ENCODE assay signal across 24 mouse cellular contexts in the genomic region with DNA sequence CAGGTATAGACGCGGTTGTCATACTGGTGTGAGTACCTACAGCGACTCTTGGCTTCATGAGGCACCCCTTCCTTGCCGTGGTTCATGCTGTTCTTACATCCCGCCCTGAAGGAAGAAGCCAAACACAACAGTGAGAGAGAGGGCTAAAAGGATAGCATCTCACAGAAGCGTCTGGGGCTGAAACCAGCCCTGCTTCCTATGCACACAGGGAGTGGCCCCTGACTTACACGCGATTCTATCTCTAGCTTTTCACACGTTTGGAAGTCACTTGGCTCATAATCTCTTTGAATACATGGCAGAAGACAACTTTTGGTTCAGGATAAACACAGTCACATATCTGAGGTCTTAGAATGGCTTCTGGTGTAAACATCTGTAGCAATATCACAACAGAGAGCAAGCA. TPM values are rescaled to one million over a fixed set of nuclear protein-coding genes. Genes with fewer than 3 reads are reported as not detected.
DNase-seq lines count a peak whose midpoint lies in the region; ATAC-seq and TF ChIP-seq lines count a peak whose summit lies in the region.
"Had no signal": no experiment of that assay in that cellular context is flagged by ENCODE, and none has a peak within 500 bp of the region (broad histone marks: within the 10 kb centered on the region; RNA-seq: fewer than 3 reads in every experiment).

No protein-coding gene starts in this region.

- TF ChIP-seq POLR2A in thymus, adult 2 months (IDR thresholded peaks at IDR 0.05; ENCODE audit: control insufficient read depth, extremely low read depth, insufficient read depth, low read length, poor library complexity) = no peak

- TF ChIP-seq EP300 in liver, postnatal 0 days (IDR thresholded peaks at IDR 0.05; ENCODE audit: low read depth) = no peak

- H3K4me1 ChIP-seq in liver, embryonic 12.5 days = peaks cover 23% of the 10 kb centered on the region
- no peaks in the 10 kb centered on the region for H3K4me1 ChIP-seq in liver, postnatal 0 days (ENCODE audit: insufficient read depth)
- no peaks in the 10 kb centered on the region for H3K4me1 ChIP-seq in thymus, adult 2 months (replicated peaks; ENCODE audit: control insufficient read depth, insufficient read depth, low read length)
- H3K4me1 ChIP-seq: embryonic facial prominence, embryonic 12.5 days; embryonic facial prominence, embryonic 15.5 days; hindbrain, embryonic 12.5 days had no signal

- no peak overlapping the region for H3K4me3 ChIP-seq in liver, embryonic 12.5 days
- H3K4me3 ChIP-seq in liver, postnatal 0 days (ENCODE audit: low read depth, low read length) = no peak overlapping the region
- H3K4me3 ChIP-seq in thymus, adult 2 months (ENCODE audit: control insufficient read depth, insufficient read depth, low read length) = no peak overlapping the region
- H3K4me3 ChIP-seq: embryonic facial prominence, embryonic 12.5 days; embryonic facial prominence, embryonic 15.5 days; gastrocnemius, adult 2 months; hindbrain, embryonic 12.5 days had no signal

- H3K36me3 ChIP-seq in liver, embryonic 12.5 days = peaks cover 82% of the 10 kb centered on the region
- peaks cover 65% of the 10 kb centered on the region for H3K36me3 ChIP-seq in liver, postnatal 0 days (replicated peaks; ENCODE audit: insufficient read depth, low read length)
- peaks cover 51% of the 10 kb centered on the region for H3K36me3 ChIP-seq in thymus, adult 2 months (ENCODE audit: control insufficient read depth, insufficient read depth, low read length)

- no peak overlapping the region for H3K4me2 ChIP-seq in liver, embryonic 12.5 days
- H3K4me2 ChIP-seq in liver, postnatal 0 days (ENCODE audit: low read depth, low read length) = no peak overlapping the region
- H3K4me2 ChIP-seq: embryonic facial prominence, embryonic 12.5 days; embryonic facial prominence, embryonic 15.5 days; heart, embryonic 11.5 days; hindbrain, embryonic 12.5 days had no signal

- H3K9me3 ChIP-seq in liver, embryonic 12.5 days (replicated peaks) = no peaks in the 10 kb centered on the region
- H3K9me3 ChIP-seq in liver, postnatal 0 days (ENCODE audit: low read length) = no peaks in the 10 kb centered on the region
- H3K9me3 ChIP-seq: embryonic facial prominence, embryonic 12.5 days; embryonic facial prominence, embryonic 15.5 days; hindbrain, embryonic 12.5 days had no signal

- H3K27ac ChIP-seq in liver, embryonic 12.5 days = peak overlapping the region; percentile 33
- H3K27ac ChIP-seq in liver, postnatal 0 days (ENCODE audit: low read depth) = no peak overlapping the region
- peak overlapping the region; percentile 27; the same call in 1 of the 2 replicates for H3K27ac ChIP-seq in thymus, adult 2 months (ENCODE audit: control insufficient read depth, insufficient read depth, low read length)
- H3K27ac ChIP-seq: embryonic facial prominence, embryonic 12.5 days; embryonic facial prominence, embryonic 15.5 days; hindbrain, embryonic 12.5 days had no signal

- no peak overlapping the region for H3K9ac ChIP-seq in liver, embryonic 12.5 days
- H3K9ac ChIP-seq in liver, postnatal 0 days (replicated peaks) = no peak overlapping the region
- H3K9ac ChIP-seq: embryonic facial prominence, embryonic 12.5 days; embryonic facial prominence, embryonic 15.5 days; forebrain, postnatal 0 days; hindbrain, embryonic 12.5 days had no signal

- H3K27me3 ChIP-seq in liver, embryonic 12.5 days (replicated peaks) = no peaks in the 10 kb centered on the region
- no peaks in the 10 kb centered on the region for H3K27me3 ChIP-seq in liver, postnatal 0 days (ENCODE audit: insufficient read depth, low read length)
- H3K27me3 ChIP-seq in thymus, adult 2 months (ENCODE audit: control insufficient read depth, insufficient read depth, low read length) = no peaks in the 10 kb centered on the region
- H3K27me3 ChIP-seq: embryonic facial prominence, embryonic 12.5 days; embryonic facial prominence, embryonic 15.5 days; hindbrain, embryonic 12.5 days had no signal

- WGBS in liver, embryonic 12.5 days (ENCODE audit: insufficient replicate concordance) = 43% methylated on average over 9 of the region's 9 CpGs
- WGBS in liver, postnatal 0 days (ENCODE audit: insufficient replicate concordance) = 44% methylated on average over 9 of the region's 9 CpGs
- WGBS in thymus, adult 2 months = 58% methylated on average over 9 of the region's 9 CpGs

- no peak for TF ChIP-seq CTCF in liver, postnatal 0 days (IDR thresholded peaks at IDR 0.05; ENCODE audit: low read depth)
- TF ChIP-seq CTCF in thymus, adult 2 months (IDR thresholded peaks at IDR 0.05; ENCODE audit: borderline replicate concordance, control insufficient read depth, extremely low read depth, insufficient read depth, low read length, poor library complexity) = no peak

- DNase-seq in liver, postnatal 0 days = no peak
- peak; percentile 11 for DNase-seq in lung, postnatal 10 days
- no peak for DNase-seq in lung, postnatal 25 days (ENCODE audit: low spot score)
- DNase-seq in thymus, adult 2 months = no peak
- DNase-seq in thymus, postnatal 10 days (ENCODE audit: low spot score in 2 of 2) = no peak
- peak; percentile 20 for DNase-seq in naive thymus-derived CD4-positive, alpha-beta T cell, adult 2 months (ENCODE audit: low read depth)
- no peak for DNase-seq in retina, postnatal 1 day
- DNase-seq: adrenal gland, postnatal 10 days; adrenal gland, postnatal 36 days; cerebellum, adult 11 months; cerebellum, adult 2 months; cerebellum, adult 9-11 months; cerebellum, postnatal 25 days; forebrain, postnatal 0 days; gastrocnemius, adult 2 months; gastrocnemius, postnatal 14 days; heart, adult 11 months had no signal

- peak; percentile 53 for ATAC-seq in liver, embryonic 12.5 days
- no peak for ATAC-seq in liver, postnatal 0 days
- ATAC-seq: activated CD4-positive, CD25-positive, alpha-beta regulatory T cell, adult 4 months; forebrain, embryonic 14.5 days; forebrain, postnatal 0 days had no signal

RNA-seq across cellular contexts. Expression of gene Dcaf4, which starts 35.3 kb away (rescaled TPM):
- 16.9 and 18.7 TPM in 2 replicates for polyA plus RNA-seq in liver, embryonic 12.5 days (2016; fragmentation: Nextera tagmentation; extraction: Ambion mirVana)
- 6.8 and 8.0 TPM in 2 replicates for polyA plus RNA-seq in liver, postnatal 0 days (2015; fragmentation: Nextera tagmentation; extraction: Ambion mirVana)
- 33.7 and 36.6 TPM in 2 replicates for polyA plus RNA-seq in thymus, adult 2 months (2012; rRNA removed)

RNA-seq across cellular contexts. Expression of gene Zfyve1, which starts 41.4 kb away (rescaled TPM):
- 8.2 and 9.1 TPM in 2 replicates for polyA plus RNA-seq in liver, embryonic 12.5 days (2016; fragmentation: Nextera tagmentation; extraction: Ambion mirVana)
- 5.5 and 6.4 TPM in 2 replicates for polyA plus RNA-seq in liver, postnatal 0 days (2015; fragmentation: Nextera tagmentation; extraction: Ambion mirVana)
- polyA plus RNA-seq in thymus, adult 2 months (2012; rRNA removed) = 43.4 and 50.2 TPM in 2 replicates

Comparison
In these comparisons a context has a peak if more than half of its experiments do, and no peak if none do; other contexts are left out.
1. DNase-seq: peak in lung, postnatal 10 days (single experiment) and naive thymus-derived CD4-positive, alpha-beta T cell, adult 2 months (single experiment); none in liver, postnatal 0 days (single experiment), lung, postnatal 25 days (single experiment), thymus, adult 2 months (single experiment), thymus, postnatal 10 days (0 of 2) and retina, postnatal 1 day (single experiment).